Mouse (Mus musculus) liver, adult 2 months (tissue): Measurements from ENCODE around the gene Il2rb.

Source experiments
- CTCF ChIP-seq: fragments of 200-500 bp; IDR thresholded peaks from 2 replicates; pipeline ENCODE4 v1.5.1; 2011; ENCODE audit warnings: low read depth, low read length, control low read depth
- POLR2A ChIP-seq: fragments of 200-500 bp; IDR thresholded peaks from 2 replicates; pipeline ENCODE4 v1.6.1; 2011; ENCODE audit warnings: low read length, control low read depth; ENCODE audit not compliant: insufficient read depth; ENCODE audit errors: extremely low read depth

DNA sequence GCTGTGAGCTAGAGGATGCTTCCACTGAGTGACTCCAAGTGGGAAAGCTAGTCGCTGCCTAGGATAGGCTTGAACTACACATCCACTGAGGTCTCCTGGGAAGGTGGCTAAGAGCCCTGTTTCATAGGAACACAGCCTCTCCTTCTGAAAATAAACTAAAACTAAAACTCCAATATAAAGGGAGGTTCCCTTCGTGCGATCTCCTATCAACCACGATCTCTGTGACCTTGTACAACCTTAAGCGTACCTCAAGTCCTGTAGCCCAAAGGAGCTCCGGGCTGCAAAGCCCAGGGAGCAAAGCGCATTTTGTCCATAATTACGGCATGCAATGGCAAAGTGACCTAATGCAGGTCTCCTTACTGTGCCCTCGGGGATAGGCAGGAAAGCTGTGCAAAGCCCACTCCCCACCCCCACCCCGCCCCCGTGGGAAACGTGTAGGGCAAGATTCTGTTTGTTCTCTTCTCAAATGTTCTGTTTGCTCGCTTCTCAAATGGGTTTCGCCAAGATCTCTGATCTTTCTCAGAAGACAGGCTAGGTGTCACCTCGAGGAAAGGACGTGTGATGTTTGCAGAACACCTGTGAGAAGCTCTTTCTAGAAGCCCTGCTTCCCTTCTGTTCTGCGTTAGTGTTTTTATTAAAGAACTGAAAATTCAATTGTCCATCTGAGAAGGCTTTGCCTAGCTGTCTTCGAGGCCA, 7.5 kb upstream of the Il2rb start:
- TF ChIP-seq CTCF (no peak), POLR2A (no peak)
